Mouse (Mus musculus): ENCODE measurements around the gene Lipo1. TPM values are rescaled to one million over a fixed set of nuclear protein-coding genes. Genes with fewer than 3 reads are reported as not detected.
A peak's percentile ranks its signal among the peaks of the same experiment; 100 is the strongest.
"Not testable (repeated sequence)": the region's sequence is repeated elsewhere in the genome, so short reads cannot be mapped to it uniquely, and the experiment has no call there.

Lipo1 gene
- total RNA-seq (2014; fragmentation: Nextera tagmentation) (not detected in 2 replicates), total RNA-seq (2017) (not detected in 2 replicates)

GRCm38 (mm10) chr19:33787359-33787758 lies at the start of gene Lipo1:
Lipo1 (minus strand) TSS chr19:33787459.
- not testable (repeated sequence) for ATAC-seq (replicated peaks; ENCODE audit: low FRiP score, low TSS enrichment, poor library complexity, severe bottlenecking)

- ATAC-seq (replicated peaks; ENCODE audit: low FRiP score, low TSS enrichment, poor library complexity, severe bottlenecking) = no peak
These were observed 532 bp downstream of the Lipo1 start for GRCm38 (mm10) chr19:33786576-33787277.

DNA sequence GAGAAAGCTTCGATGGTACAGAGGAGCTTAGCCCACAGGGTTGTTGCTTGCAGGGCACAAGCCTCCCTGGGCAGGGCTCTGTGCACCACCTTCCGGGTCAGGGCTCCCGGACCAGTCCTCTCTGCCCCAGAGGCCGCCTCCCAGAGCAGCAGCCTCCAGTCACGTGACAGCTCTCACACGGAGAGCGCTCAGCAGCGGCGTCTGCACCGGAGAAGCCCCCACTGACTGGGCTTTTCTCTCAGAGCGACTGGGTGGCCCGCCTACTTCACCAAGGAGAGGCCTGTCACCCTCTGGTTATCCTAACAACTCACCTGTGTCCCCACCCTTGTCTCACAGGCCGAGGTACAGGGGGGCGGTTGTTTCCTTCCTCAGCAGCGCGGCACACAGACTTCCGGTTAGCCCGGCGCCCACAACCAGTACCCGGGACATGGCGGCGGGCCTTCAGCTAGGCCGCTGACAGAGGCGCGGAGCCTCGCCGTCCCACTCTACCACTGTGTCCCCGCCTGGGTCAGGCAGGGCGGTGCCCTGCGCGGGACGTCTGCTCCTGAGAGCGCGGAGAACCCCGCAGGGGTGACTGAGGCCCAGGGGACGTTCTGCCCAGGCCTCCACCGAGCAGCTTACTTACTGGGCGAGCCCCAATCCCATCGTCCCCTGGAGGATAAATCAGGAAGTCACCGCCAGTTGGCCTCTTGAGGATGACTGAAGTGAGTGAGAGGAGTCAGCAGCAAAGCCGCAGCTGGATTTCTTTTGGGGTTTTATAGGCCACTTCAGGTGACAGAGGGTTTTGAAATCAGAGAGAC lies 25.8 kb downstream of the Lipo1 start, which contains the start of gene Lipo3:
Gene Lipo3 (minus strand): TSS at position 665 of the 800 bp plus-strand sequence.
- peak; percentile 85 for ATAC-seq (replicated peaks; ENCODE audit: low FRiP score, low TSS enrichment, poor library complexity, severe bottlenecking)

DNA sequence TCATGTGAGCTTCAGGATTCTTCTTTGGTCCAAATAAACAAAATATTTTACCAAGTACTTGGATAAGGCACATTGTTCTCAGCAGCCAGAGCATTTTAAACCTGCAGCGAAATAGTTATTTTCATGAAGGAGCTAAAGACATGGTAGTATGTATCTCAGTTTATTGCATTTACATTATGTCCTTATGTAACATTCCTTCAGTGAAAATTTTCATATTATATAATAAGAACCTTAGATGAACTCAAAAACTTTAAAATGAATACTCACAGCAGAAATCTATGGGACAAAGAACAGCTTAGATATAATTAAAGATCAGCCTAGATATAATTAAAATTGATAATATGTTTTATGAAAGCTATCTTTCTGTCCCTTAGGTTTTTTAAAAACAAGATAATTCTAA lies 36.0 kb downstream of the Lipo1 start, which contains the start of gene Lipo2:
Gene Lipo2 (minus strand): TSS at position 101 of the 400 bp plus-strand sequence.
- ATAC-seq (replicated peaks; ENCODE audit: low FRiP score, low TSS enrichment, poor library complexity, severe bottlenecking) = not testable (repeated sequence)

Other genes with a start within 250 kb of the Lipo1 start
- gene Gm8978, start 162.2 kb downstream of the Lipo1 start, total RNA-seq (2014; fragmentation: Nextera tagmentation) = not detected in 2 replicates
- not detected in 2 replicates for gene Gm8978, start 162.2 kb downstream of the Lipo1 start, total RNA-seq (2017)
- gene Lipo2, start 36.1 kb downstream of the Lipo1 start, total RNA-seq (2014; fragmentation: Nextera tagmentation) = not detected in 2 replicates
- not detected in 2 replicates for gene Lipo2, start 36.1 kb downstream of the Lipo1 start, total RNA-seq (2017)
- gene Lipo3, start 25.5 kb downstream of the Lipo1 start, total RNA-seq (2014; fragmentation: Nextera tagmentation) = 3.8 and 6.8 TPM in 2 replicates
- gene Lipo3, start 25.5 kb downstream of the Lipo1 start, total RNA-seq (2017) = 6.6 and 10.4 TPM in 2 replicates
- not detected in 2 replicates for gene Lipf, start 173.7 kb upstream of the Lipo1 start, total RNA-seq (2014; fragmentation: Nextera tagmentation)
- gene Lipf, start 173.7 kb upstream of the Lipo1 start, total RNA-seq (2017) = not detected in 2 replicates
- gene Lipk, start 220.8 kb upstream of the Lipo1 start, total RNA-seq (2014; fragmentation: Nextera tagmentation) = not detected in 2 replicates
- gene Lipk, start 220.8 kb upstream of the Lipo1 start, total RNA-seq (2017) = not detected in 2 replicates